Mouse (Mus musculus): Measurements from ENCODE around the gene Arl11.

GRCm38 (mm10) chr14:61309593-61309992 is at the start of gene Arl11:
- TF ChIP-seq GATA1 (IDR thresholded peaks at IDR 0.05; ENCODE audit: borderline replicate concordance, low read length) (no peak), FLI1 (IDR thresholded peaks at IDR 0.05; ENCODE audit: low read length) (no peak)

Data from megakaryocyte, embryonic 14.5 days (primary cell).